Mouse (Mus musculus) embryonic facial prominence, embryonic 10.5 days (tissue): ENCODE data around the gene Evx2. TPM values are rescaled to one million over a fixed set of nuclear protein-coding genes. Genes with fewer than 3 reads are reported as not detected.

ENCODE experiments used
- DNase-seq: peaks from one replicate; pipeline ENCODE4 v3.0.0-alpha.2; 2017; ENCODE audit warnings: low spot score
- H3K27ac ChIP-seq: fragments of 300-500 bp; sonication (generic); replicated peaks from 2 replicates; pipeline ENCODE4 v1.5.1; 2016; ENCODE audit warnings: mild to moderate bottlenecking
- H3K27me3 ChIP-seq: fragments of 300-500 bp; sonication (generic); replicated peaks from 2 replicates; pipeline ENCODE4 v1.6.1; 2016; ENCODE audit warnings: low read depth, mild to moderate bottlenecking; ENCODE audit not compliant: poor library complexity, severe bottlenecking
- H3K36me3 ChIP-seq: fragments of 300-500 bp; sonication (generic); replicated peaks from 2 replicates; pipeline ENCODE4 v1.6.1; 2016; ENCODE audit warnings: mild to moderate bottlenecking, moderate library complexity
- H3K4me1 ChIP-seq: fragments of 300-500 bp; sonication (generic); 2 replicates; pipeline ENCODE4 v1.6.1; 2016
- H3K4me3 ChIP-seq: fragments of 300-500 bp; sonication (generic); 2 replicates; pipeline ENCODE4 v1.5.1; 2016; ENCODE audit warnings: mild to moderate bottlenecking, moderate library complexity
- H3K9me3 ChIP-seq: fragments of 300-500 bp; sonication (generic); 2 replicates; pipeline ENCODE4 v1.6.1; 2016; ENCODE audit warnings: mild to moderate bottlenecking
- WGBS: fragments of 180-500 bp; shearing (Covaris S2); methylation state at CpG from one replicate; pipeline ENCODE4 v1.1.7; 2016; 5-methylcytosine and 5-hydroxymethylcytosine counted together
- polyA plus RNA-seq: library from polyadenylated mRNA; unstranded; fragments of >200 nt; fragmentation: Nextera tagmentation; extraction: Ambion mirVana; gene quantifications from 2 replicates; pipeline ENCODE4 v1.2.1, GENCODE M21; 2016

The Evx2 gene
- polyA plus RNA-seq, 1 experiment from 2014 or later = 0.05 TPM

DNA sequence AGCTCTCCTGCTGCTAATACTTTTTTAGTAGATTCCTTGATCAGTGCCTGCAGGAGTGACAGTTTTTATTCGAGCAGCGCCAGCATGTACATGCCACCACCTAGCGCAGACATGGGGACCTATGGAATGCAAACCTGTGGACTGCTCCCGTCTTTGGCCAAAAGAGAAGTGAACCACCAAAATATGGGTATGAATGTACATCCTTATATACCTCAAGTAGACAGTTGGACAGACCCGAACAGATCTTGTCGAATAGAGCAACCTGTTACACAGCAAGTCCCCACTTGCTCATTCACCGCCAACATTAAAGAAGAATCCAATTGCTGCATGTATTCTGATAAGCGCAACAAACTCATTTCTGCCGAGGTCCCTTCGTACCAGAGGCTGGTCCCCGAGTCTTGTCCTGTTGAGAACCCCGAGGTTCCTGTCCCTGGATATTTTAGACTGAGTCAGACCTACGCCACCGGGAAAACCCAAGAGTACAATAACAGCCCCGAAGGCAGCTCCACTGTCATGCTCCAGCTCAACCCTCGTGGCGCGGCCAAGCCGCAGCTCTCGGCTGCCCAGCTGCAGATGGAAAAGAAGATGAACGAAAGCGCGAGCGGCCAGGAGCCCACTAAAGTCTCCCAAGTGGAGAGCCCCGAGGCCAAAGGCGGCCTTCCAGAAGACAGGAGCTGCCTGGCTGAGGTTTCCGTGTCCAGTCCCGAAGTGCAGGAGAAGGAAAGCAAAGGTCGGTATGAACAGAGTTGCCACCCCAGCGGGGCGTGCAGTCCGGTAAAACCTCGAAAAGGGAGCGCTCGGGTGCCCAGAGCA lies 32.8 kb upstream of the Evx2 start:
- WGBS = 3% methylated on average over 35 of the region's 35 CpGs
- peaks cover 100% of the 10 kb centered on the region for H3K27me3 ChIP-seq
- H3K27ac ChIP-seq = no peak overlapping the region
- H3K36me3 ChIP-seq = no peaks in the 10 kb centered on the region
- DNase-seq = peak; percentile 44
- H3K4me1 ChIP-seq = peaks cover 7% of the 10 kb centered on the region
- H3K9me3 ChIP-seq = no peaks in the 10 kb centered on the region
- 0 out of 2 replicates have a peak overlapping the region, but pooled peaks have one; percentile 42 for H3K4me3 ChIP-seq

DNA sequence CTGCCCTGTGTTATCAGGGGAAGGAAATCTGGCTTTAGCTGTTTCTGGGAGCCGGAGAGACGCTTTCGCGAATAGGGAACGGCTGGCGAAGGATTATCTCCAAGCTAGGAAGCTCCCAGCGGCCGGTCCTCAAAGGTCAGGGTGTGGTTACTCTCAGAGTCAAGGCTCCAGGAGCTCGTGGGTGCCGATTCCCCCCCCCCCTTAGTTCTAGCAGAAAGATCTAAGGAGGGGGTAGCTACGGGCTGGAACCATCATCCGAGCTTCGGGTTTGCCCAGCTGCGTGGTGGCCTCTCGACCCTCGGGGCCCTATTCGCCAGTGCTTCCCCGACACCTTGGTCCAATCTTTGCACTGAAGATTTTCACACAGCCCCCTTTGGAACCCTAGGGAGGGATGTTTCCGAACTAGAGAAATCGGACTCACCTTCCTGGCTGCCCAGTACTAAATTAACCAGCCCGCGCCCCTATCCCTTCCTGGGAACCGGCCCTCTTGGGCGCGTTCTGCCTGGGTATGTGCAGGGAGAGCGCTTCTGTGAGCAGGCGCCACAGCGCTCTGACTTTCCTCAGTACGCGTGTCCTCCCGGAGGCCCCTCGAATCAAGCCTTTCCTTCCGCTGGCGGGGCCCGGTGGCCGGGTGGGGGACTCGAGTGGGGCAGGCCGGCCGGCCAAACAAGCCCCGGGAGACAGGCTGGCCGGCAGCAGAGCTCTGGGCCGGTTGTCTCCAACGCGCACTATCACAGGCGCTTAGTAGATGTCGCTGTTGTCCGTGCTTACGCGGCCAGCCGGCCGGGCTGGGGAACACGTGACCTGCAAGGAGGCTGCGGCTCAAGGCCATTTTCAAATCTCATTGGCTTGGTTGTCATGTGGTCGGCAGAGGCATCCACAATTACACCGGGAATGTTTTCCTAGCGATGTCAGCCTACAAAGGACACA lies 31.9 kb upstream of the Evx2 start, which contains the start of gene Hoxd10:
Hoxd10 (plus strand) TSS at position 903 of the 930 bp plus-strand sequence.
- DNase-seq = peak; percentile 88
- WGBS = under 1% methylated on average over 56 of the region's 56 CpGs
- no peaks in the 10 kb centered on the region for H3K9me3 ChIP-seq
- H3K4me1 ChIP-seq = peaks cover 7% of the 10 kb centered on the region
- peaks cover 100% of the 10 kb centered on the region for H3K27me3 ChIP-seq
- H3K36me3 ChIP-seq = no peaks in the 10 kb centered on the region
- H3K27ac ChIP-seq = no peak within 1 kb of the TSS
- peak within 1 kb of the TSS; percentile 42 for H3K4me3 ChIP-seq

- peaks cover 100% of the 10 kb centered on the region for H3K27me3 ChIP-seq
- H3K27ac ChIP-seq = no peak overlapping the region
- WGBS = 9% methylated on average over 8 of the region's 8 CpGs
- H3K4me1 ChIP-seq = peaks cover 7% of the 10 kb centered on the region
- no peaks in the 10 kb centered on the region for H3K9me3 ChIP-seq
- no peak overlapping the region for H3K4me3 ChIP-seq
- DNase-seq = no peak
- no peaks in the 10 kb centered on the region for H3K36me3 ChIP-seq
These were observed 31.0 kb upstream of the Evx2 start for GRCm38 (mm10) chr2:74690338-74690716.

GRCm38 (mm10) chr2:74689574-74690337 lies 30.4 kb upstream of the Evx2 start:
- peak; percentile 69 for DNase-seq
- peaks cover 7% of the 10 kb centered on the region for H3K4me1 ChIP-seq
- no peaks in the 10 kb centered on the region for H3K9me3 ChIP-seq
- no peaks in the 10 kb centered on the region for H3K36me3 ChIP-seq
- H3K27ac ChIP-seq = no peak overlapping the region
- H3K27me3 ChIP-seq = peaks cover 100% of the 10 kb centered on the region
- no peak overlapping the region for H3K4me3 ChIP-seq
- WGBS = under 1% methylated on average over 24 of the region's 24 CpGs

DNA sequence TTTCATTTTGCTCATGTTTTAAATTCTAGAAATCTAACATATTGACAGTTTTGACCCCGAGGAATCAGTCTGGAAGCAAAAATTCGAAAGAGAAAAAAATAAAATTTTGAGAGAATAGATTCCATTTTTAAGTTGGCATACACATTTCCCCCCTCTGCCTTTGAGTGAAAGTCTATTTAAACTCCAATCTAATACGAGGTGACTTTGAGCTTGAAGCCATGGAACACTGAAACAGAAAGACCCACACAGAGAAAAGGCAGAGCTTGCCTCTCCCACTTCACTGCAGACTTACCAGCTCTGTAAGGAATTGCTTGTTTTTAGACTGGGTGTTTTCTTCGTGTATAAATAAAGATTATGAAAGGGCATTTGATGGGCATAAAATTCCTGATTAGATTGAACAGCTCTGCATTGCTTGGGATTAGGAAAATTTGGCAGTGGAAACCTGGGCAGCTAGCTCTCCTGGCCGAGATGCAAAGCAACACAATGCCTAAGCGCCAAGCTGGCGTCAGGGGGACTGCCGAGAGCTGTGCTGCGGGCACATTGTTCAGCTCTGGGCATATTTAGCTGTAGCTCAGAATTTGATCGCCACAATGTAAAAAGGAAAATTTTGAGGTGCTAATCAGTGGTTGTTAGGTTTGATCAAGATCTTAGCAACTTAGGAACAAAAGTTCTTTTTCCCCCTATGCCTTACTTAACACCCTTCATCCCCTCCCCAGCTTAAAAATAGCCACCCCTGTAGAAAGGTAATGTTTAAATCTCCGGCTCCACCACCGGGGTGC lies 29.6 kb upstream of the Evx2 start:
- H3K27me3 ChIP-seq = peaks cover 100% of the 10 kb centered on the region
- no peak overlapping the region for H3K27ac ChIP-seq
- H3K4me1 ChIP-seq = peaks cover 7% of the 10 kb centered on the region
- no peak overlapping the region for H3K4me3 ChIP-seq
- no peaks in the 10 kb centered on the region for H3K36me3 ChIP-seq
- 4% methylated on average over 12 of the region's 12 CpGs for WGBS
- H3K9me3 ChIP-seq = no peaks in the 10 kb centered on the region
- DNase-seq = peak; percentile 52

DNA sequence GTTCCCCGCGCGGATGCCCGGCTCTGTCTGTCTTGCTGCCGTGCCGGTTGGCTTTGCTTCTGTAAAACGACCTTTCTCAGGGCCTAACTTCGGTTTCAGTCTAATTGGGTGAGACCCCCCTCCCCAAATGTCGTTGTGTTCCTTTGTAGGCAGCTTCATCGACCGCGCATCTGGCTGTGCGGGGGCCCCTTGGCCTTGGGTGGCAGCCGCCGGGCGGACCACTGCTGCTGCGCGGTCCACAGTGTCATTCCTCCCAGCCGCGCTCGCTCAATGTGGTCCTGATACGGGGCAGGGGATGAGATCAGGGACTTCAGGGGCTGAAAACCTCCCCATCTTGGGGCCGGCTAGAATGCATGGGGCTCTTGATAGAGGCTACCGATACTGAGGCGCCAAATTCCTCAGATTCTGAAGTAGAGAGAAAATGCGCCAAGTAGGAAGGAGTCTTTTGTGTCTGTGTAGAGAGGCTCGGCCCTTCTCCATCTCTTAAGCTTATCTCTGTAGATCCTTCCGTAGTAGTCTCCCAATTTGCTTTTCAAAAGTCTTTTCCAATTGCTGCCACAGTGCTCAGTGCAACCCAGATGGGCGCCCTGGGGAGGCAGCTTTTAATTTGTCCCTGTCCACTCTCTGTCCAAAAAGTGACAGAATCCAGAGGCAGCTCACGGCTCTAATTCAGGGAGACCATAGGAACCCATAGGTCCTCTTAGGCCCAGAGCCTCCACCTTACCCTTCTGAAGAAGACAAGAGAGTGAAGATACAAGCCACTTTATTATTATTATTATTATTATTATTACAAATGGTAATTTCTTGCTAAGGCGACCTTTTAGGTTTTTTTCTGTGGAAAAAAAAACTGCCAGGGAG lies 28.6 kb upstream of the Evx2 start:
- Histone ChIP-seq H3K9me3 (no peaks in the 10 kb centered on the region), H3K27ac (no peak overlapping the region), H3K4me1 (peaks cover 9% of the 10 kb centered on the region), H3K36me3 (no peaks in the 10 kb centered on the region), H3K27me3 (peaks cover 100% of the 10 kb centered on the region), H3K4me3 (no peak overlapping the region)
- WGBS = under 1% methylated on average over 31 of the region's 31 CpGs
- DNase-seq = peak; percentile 62

DNA sequence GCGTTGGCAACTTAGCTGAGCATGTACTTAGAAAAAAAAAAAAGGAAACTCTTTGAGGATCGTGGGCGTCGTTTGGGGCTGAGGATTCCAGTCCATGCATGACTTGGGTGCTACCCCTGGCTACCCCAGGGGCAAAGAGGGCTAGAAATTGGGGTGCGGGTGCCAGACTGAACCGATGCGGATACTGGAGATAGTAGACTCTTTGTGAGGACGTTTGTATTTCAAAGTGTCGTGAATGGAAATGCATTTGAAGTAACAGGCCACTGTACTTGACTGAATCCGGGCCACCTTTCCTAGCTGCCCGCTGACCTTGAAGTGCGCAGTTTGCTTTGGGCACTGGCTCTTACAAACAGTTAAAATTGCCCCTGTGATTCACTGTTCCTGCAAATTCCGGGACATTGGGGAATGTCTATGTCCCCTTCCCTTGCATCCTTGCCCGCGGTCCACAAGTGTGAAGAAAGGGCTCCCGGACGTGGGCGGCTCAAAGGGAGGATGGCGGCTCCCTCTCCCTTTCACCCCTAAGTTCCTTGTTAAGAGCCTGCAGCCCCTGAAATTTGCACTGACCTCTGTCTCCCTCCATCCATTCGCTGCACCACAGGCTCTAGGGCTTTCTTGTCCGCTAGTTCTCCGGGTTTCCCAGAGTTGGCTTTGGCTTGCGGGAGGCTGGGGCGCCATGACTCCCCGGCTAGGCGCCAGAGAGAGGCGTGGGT lies 27.8 kb upstream of the Evx2 start:
- peak; percentile 54 for DNase-seq
- under 1% methylated on average over 27 of the region's 27 CpGs for WGBS
- Histone ChIP-seq H3K4me1 (peaks cover 17% of the 10 kb centered on the region), H3K36me3 (no peaks in the 10 kb centered on the region), H3K27ac (no peak overlapping the region), H3K4me3 (no peak overlapping the region), H3K9me3 (no peaks in the 10 kb centered on the region), H3K27me3 (peaks cover 100% of the 10 kb centered on the region)

DNA sequence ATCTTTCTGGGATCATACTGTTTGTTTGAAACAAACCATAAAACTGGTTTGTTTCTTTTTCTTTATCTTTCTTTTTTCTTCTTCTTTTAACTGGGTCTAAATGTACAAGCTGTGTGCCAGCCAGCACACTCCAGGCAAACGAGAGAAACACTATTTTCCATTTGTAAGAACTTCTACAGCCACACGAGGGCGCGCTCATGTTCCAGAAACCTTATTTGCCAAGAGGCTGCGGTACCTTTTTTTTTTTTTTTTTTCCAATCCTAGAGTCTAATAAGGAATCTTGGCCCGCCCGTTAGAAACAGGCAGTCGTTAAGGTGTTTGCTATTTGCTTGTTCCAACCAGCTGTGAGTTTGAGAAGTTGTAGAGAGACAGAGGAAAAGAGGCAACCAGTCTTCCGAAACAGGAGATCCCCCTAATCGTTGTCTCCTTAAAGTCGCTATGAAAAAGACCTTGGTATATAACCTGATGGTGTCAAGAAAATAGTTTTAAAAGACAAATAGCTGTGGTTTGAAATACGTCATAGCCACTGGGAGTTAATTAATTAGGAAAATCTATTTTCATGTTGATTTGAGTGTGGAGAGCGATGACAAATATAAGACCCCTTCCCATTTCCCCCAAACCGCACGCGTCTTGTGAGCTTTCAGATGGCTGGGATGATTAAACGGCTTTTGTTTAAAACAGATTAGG lies 27.1 kb upstream of the Evx2 start:
- Histone ChIP-seq H3K4me3 (no peak overlapping the region), H3K4me1 (peaks cover 20% of the 10 kb centered on the region), H3K9me3 (no peaks in the 10 kb centered on the region), H3K36me3 (no peaks in the 10 kb centered on the region), H3K27ac (no peak overlapping the region), H3K27me3 (peaks cover 100% of the 10 kb centered on the region)
- DNase-seq = peak; percentile 80
- 4% methylated on average over 17 of the region's 17 CpGs for WGBS

DNA sequence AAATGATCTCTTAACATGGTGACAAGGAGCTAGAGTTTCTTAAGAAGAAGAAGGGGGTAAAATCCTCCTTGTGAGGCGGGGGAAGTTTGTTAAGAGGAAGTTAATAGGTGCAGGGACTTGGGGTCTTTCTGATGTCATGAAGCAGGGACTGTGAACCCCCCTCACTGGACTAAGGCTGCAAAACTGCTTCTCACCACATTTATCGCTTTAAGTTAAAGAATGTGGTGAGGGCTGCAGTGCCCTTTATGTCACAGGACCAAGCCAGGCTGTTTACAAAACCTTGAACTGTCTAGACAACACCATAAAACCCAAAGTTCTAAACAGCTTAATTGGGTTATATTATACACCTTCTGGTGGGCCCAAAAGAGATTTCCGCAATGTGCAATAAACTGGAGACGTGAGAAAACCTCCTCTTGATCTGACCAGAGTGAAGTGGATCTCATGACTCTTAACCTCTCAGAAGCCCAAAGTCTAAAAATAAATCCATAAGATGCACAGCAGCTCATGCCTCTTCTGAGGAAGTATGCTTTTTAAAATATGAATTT lies 25.8 kb upstream of the Evx2 start:
- Histone ChIP-seq H3K27me3 (peaks cover 100% of the 10 kb centered on the region), H3K27ac (no peak overlapping the region), H3K36me3 (no peaks in the 10 kb centered on the region), H3K9me3 (no peaks in the 10 kb centered on the region), H3K4me1 (peaks cover 17% of the 10 kb centered on the region), H3K4me3 (no peak overlapping the region)
- peak; percentile 14 for DNase-seq
- 8% methylated on average over 4 of the region's 4 CpGs for WGBS

DNA sequence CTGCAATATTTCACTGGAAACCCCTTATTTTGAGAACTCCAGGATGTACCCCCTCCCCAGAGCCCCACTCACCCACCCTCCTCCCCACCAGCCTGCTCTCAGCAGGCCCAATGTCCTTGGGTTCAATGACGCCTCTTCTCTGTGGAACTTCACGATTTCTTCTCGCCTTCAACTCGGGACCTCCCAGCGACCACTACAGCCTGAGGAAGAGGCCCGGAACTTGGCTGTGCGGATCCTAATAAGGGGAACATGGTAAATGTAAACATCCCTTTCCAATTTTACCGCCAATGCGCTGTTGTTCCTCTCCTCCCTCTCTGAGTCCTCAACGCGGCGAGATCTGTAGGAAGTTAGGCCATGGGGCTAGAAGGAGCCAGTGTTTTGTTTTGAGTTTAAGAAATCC lies 24.7 kb upstream of the Evx2 start:
- Histone ChIP-seq H3K9me3 (no peaks in the 10 kb centered on the region), H3K4me3 (no peak overlapping the region), H3K27me3 (peaks cover 100% of the 10 kb centered on the region), H3K27ac (no peak overlapping the region), H3K36me3 (no peaks in the 10 kb centered on the region), H3K4me1 (peaks cover 17% of the 10 kb centered on the region)
- WGBS = 2% methylated on average over 12 of the region's 12 CpGs
- DNase-seq = peak; percentile 43
